Mouse (Mus musculus): ENCODE results near the gene Sox5.

GRCm38 (mm10) chr6:144265752-144266151 lies 516.0 kb downstream of the Sox5 start:
- TF ChIP-seq EP300 (IDR thresholded peaks at IDR 0.05; ENCODE audit: low read depth) (no peak), CTCF (IDR thresholded peaks at IDR 0.05; ENCODE audit: low read depth) (no peak)

All from liver, embryonic 14.5 days (tissue).